Mouse (Mus musculus) liver, embryonic 11.5 days (tissue): ENCODE measurements around the gene Pam. TPM values are rescaled to one million over a fixed set of nuclear protein-coding genes. Genes with fewer than 3 reads are reported as not detected.

Source experiments
- ATAC-seq: fragments of 200-750 bp; cut with Nextera tagmentation; replicated peaks from 2 replicates; pipeline ENCODE4 v1.8.0; 2017; ENCODE audit warnings: moderate number of reproducible peaks, mild to moderate bottlenecking, moderate TSS enrichment, moderate library complexity; ENCODE audit not compliant: low FRiP score
- DNase-seq: peaks from one replicate; pipeline ENCODE4 v3.0.0-alpha.2; 2017; ENCODE audit warnings: low spot score
- H3K27ac ChIP-seq: fragments of 300-500 bp; sonication (generic); 2 replicates; pipeline ENCODE4 v1.5.1; 2014; ENCODE audit warnings: mild to moderate bottlenecking, low read depth, low read length, control low read depth
- H3K27me3 ChIP-seq: fragments of 300-500 bp; sonication (generic); replicated peaks from 2 replicates; pipeline ENCODE4 v1.6.1; 2014; ENCODE audit warnings: low read length, mixed read lengths; ENCODE audit not compliant: control insufficient read depth, insufficient read depth
- H3K36me3 ChIP-seq: fragments of 300-500 bp; sonication (generic); 2 replicates; pipeline ENCODE4 v1.6.1; 2014; ENCODE audit warnings: mild to moderate bottlenecking, low read length, moderate library complexity, mixed read lengths; ENCODE audit not compliant: control insufficient read depth, insufficient read depth
- H3K4me1 ChIP-seq: fragments of 300-500 bp; sonication (generic); replicated peaks from 2 replicates; pipeline ENCODE4 v1.6.1; 2014; ENCODE audit warnings: low read length, mixed read lengths; ENCODE audit not compliant: control insufficient read depth, insufficient read depth
- H3K4me2 ChIP-seq: fragments of 300-500 bp; sonication (generic); 2 replicates; pipeline ENCODE4 v1.6.1; 2014; ENCODE audit warnings: mild to moderate bottlenecking, control low read depth, moderate library complexity
- H3K4me3 ChIP-seq: fragments of 300-500 bp; sonication (generic); 2 replicates; pipeline ENCODE4 v1.5.1; 2014; ENCODE audit warnings: low read depth, low read length, control low read depth
- H3K9ac ChIP-seq: fragments of 300-500 bp; sonication (generic); 2 replicates; pipeline ENCODE4 v1.6.1; 2014; ENCODE audit warnings: low read depth, low read length, control low read depth
- H3K9me3 ChIP-seq: fragments of 300-500 bp; sonication (generic); 2 replicates; pipeline ENCODE4 v1.6.1; 2016; ENCODE audit warnings: low read length, inconsistent platforms, mixed read lengths; ENCODE audit not compliant: control insufficient read depth
- WGBS: fragments of 180-500 bp; shearing (Covaris S2); extraction: QIAGEN DNeasy Blood & Tissue Kit; methylation state at CpG from one replicate; pipeline ENCODE4 v1.1.7; 2014; 5-methylcytosine and 5-hydroxymethylcytosine counted together
- polyA plus RNA-seq: library from polyadenylated mRNA; unstranded; fragments of >200 nt; fragmentation: Nextera tagmentation; extraction: Ambion mirVana; gene quantifications from 2 replicates; pipeline ENCODE4 v1.2.1, GENCODE M21; 2014

Pam gene
- polyA plus RNA-seq, 1 experiment from 2014 or later = 16.1 TPM

DNA sequence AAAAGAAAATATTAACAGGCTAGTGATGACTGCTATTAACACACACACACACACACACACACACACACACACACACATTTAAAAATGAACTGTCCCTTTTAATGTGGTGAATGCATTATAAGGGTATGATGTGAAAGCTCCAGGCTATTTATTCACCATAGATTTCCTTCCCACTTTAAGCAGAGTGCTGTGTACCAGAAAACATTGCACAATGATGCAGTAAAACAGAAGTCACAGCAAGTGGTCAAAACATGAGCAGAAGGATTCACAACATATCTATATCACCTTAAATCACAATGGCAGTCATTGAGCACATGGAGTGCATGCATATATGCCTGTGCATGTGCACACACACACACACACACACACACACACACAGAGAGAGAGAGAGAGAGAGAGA, 160.5 kb downstream of the Pam start:
- Histone ChIP-seq H3K4me3 (no peak overlapping the region), H3K9ac (no peak overlapping the region), H3K36me3 (no peaks in the 10 kb centered on the region), H3K9me3 (no peaks in the 10 kb centered on the region), H3K4me2 (no peak overlapping the region), H3K27ac (no peak overlapping the region), H3K27me3 (no peaks in the 10 kb centered on the region), H3K4me1 (no peaks in the 10 kb centered on the region)
- no peak for ATAC-seq
- DNase-seq = no peak

DNA sequence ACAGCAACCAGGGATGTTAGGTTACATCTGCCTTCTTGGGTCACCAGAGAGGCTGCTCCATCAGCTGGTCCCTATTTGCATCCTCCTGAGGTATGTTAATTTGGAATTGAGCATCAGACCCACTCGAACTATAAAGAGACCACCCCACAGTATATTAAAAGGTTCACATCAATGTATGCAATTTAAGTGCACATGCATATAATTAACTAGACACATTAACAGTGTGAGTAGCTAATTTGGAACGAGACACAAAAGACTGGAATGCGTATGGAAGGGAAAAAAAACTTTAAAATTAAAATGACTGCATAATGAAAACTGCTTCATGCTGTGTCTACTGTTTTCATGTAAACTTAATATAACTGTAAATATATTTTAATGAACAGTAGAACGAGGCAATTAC, 164.2 kb downstream of the Pam start:
- DNase-seq (no peak), ATAC-seq (no peak)
- H3K4me3 ChIP-seq = no peak overlapping the region
- no peaks in the 10 kb centered on the region for H3K27me3 ChIP-seq
- WGBS = 83% methylated on average over 4 of the region's 4 CpGs
- H3K36me3 ChIP-seq = no peaks in the 10 kb centered on the region
- H3K27ac ChIP-seq = no peak overlapping the region
- H3K4me2 ChIP-seq = no peak overlapping the region
- H3K4me1 ChIP-seq = no peaks in the 10 kb centered on the region
- H3K9ac ChIP-seq = no peak overlapping the region
- H3K9me3 ChIP-seq = no peaks in the 10 kb centered on the region

DNA sequence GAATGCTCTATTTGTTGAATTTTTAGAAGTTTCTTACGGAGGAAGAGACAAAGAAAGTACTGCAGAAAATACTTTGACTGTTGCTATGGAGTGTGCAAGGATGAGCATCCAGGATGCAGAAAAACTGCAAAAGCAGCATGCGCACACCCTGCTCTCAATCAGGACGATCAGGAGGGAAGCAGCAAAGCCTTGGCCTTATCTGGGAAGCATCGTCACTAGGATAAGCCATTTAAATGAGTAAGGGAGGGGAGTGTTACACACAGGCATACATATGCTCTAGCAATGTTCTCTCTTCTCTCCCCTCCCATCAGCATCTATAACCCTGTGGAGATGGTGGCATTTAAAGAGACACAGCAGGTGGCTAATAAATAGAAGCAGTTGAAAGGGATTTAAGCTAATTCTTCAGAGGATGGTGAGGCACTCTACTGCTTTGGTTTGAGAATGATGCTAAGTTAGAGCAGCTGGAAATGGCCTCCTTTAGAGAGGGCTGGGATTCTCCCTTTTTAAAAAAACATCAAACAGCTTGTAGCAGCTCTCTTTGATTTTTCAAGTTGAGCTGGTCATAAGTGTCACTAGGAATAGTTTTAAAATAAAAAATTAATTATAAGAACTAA, 165.9 kb downstream of the Pam start:
- H3K4me3 ChIP-seq = no peak overlapping the region
- no peak overlapping the region for H3K27ac ChIP-seq
- 54% methylated on average over 4 of the region's 4 CpGs for WGBS
- no peak overlapping the region for H3K9ac ChIP-seq
- no peaks in the 10 kb centered on the region for H3K36me3 ChIP-seq
- DNase-seq (no peak), ATAC-seq (no peak)
- no peak overlapping the region for H3K4me2 ChIP-seq
- no peaks in the 10 kb centered on the region for H3K27me3 ChIP-seq
- H3K9me3 ChIP-seq = no peaks in the 10 kb centered on the region
- no peaks in the 10 kb centered on the region for H3K4me1 ChIP-seq

DNA sequence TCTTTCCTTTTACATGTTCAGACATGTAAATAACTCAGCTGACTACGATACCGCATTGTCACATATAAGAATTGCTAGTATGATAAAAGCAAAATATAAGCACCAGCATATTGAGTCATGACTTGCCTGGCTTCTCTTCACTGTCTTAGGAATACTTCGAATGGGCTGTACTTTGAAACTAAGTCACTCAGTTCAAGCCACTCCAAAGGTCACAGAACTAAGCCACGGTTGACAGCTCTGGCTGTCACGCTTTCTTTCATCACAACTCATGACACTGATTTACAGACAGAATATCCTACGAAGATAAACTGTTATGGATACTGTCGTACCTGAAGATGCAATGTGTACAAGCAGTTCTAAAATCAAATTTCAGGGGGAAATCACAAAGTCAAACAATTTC, 168.7 kb downstream of the Pam start:
- Histone ChIP-seq H3K4me3 (no peak overlapping the region), H3K9me3 (no peaks in the 10 kb centered on the region), H3K27ac (no peak overlapping the region), H3K36me3 (no peaks in the 10 kb centered on the region), H3K27me3 (no peaks in the 10 kb centered on the region), H3K4me2 (no peak overlapping the region), H3K4me1 (no peaks in the 10 kb centered on the region), H3K9ac (no peak overlapping the region)
- ATAC-seq = no peak
- DNase-seq = no peak
- WGBS = 85% methylated on average over 7 of the region's 7 CpGs

GRCm38 (mm10) chr1:97926017-97926540, 169.4 kb downstream of the Pam start:
- H3K36me3 ChIP-seq = no peaks in the 10 kb centered on the region
- no peak overlapping the region for H3K27ac ChIP-seq
- WGBS = 78% methylated on average over 2 of the region's 2 CpGs
- H3K4me1 ChIP-seq = no peaks in the 10 kb centered on the region
- no peaks in the 10 kb centered on the region for H3K9me3 ChIP-seq
- no peak overlapping the region for H3K4me3 ChIP-seq
- H3K4me2 ChIP-seq = no peak overlapping the region
- ATAC-seq = no peak
- no peak overlapping the region for H3K9ac ChIP-seq
- DNase-seq = no peak
- H3K27me3 ChIP-seq = no peaks in the 10 kb centered on the region

GRCm38 (mm10) chr1:97922395-97922794, 173.1 kb downstream of the Pam start:
- ATAC-seq (no peak), DNase-seq (no peak)
- H3K27me3 ChIP-seq = no peaks in the 10 kb centered on the region
- no peak overlapping the region for H3K4me3 ChIP-seq
- H3K36me3 ChIP-seq = no peaks in the 10 kb centered on the region
- WGBS = 80% methylated on average over 6 of the region's 6 CpGs
- H3K4me1 ChIP-seq = no peaks in the 10 kb centered on the region; the same call in 1 of the 2 replicates
- no peak overlapping the region for H3K4me2 ChIP-seq
- no peak overlapping the region for H3K27ac ChIP-seq
- no peaks in the 10 kb centered on the region for H3K9me3 ChIP-seq
- no peak overlapping the region for H3K9ac ChIP-seq

DNA sequence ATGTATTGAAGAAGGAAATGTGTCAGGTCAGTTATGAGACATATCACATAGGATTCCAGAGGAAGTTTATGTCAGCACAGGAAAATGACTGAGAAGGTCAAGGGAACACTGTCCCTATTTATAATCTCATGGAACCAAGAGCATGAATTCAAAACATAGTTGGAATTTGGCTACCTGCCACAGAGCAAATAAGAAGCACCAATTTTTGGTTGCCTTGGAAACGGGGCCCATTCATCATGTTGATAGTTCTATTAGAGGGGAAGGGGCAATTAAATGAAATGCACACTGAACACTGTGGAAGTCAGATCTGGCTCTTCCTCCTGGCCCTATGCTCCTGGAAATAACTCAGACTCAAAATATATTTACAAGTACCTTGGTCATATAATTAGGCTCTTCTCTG, 173.6 kb downstream of the Pam start:
- H3K27ac ChIP-seq = no peak overlapping the region

DNA sequence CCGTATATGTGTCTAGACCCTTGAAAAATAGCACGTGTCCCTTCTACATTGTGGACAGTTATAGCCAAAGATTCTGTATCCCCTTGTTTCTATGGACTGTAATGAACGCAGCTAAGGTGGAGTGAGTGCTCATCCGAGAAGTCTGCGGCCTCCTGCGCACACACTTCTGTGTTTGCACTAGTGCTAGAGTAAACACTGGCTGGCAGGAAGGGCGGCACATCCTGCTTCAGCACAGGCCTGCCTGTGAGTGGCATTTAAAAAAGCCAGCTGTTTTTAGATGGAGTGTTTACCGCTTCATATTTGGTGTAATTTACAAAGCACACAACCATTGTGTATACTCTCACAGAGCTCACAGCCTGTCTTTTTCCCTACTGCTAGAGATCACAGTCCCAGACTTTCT, 177.0 kb downstream of the Pam start:
- Histone ChIP-seq H3K9ac (no peak overlapping the region), H3K4me2 (no peak overlapping the region; the same call in 1 of the 2 replicates), H3K4me1 (no peaks in the 10 kb centered on the region; the same call in 1 of the 2 replicates), H3K4me3 (no peak overlapping the region), H3K27me3 (no peaks in the 10 kb centered on the region), H3K27ac (no peak overlapping the region), H3K9me3 (no peaks in the 10 kb centered on the region), H3K36me3 (no peaks in the 10 kb centered on the region)
- DNase-seq = no peak
- peak; percentile 45; the same call in 1 of the 2 replicates for ATAC-seq
- 63% methylated on average over 8 of the region's 8 CpGs for WGBS

More for the DNA sequence above, 173.6 kb downstream of the Pam start:
- WGBS = 73% methylated on average over 1 of the region's 1 CpGs
- ATAC-seq = no peak
- DNase-seq = no peak
- Histone ChIP-seq H3K4me1 (no peaks in the 10 kb centered on the region; the same call in 1 of the 2 replicates), H3K9ac (no peak overlapping the region), H3K27me3 (no peaks in the 10 kb centered on the region), H3K4me2 (no peak overlapping the region), H3K4me3 (no peak overlapping the region), H3K9me3 (no peaks in the 10 kb centered on the region), H3K36me3 (no peaks in the 10 kb centered on the region)

DNA sequence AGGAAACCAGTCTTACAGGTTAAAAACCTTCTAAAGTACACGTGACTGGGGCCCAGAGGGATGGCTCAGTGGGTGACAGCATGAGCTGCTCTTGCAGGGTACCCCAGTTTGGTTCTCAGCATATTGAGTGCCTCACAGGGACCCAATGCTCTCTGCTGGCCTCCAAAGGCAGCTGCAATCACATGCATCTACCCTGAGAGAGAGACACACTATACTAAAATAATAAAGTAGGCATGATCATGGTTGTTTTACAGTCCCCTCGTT, 178.5 kb downstream of the Pam start:
- H3K9me3 ChIP-seq = no peaks in the 10 kb centered on the region
- H3K4me3 ChIP-seq = no peak overlapping the region
- H3K36me3 ChIP-seq = no peaks in the 10 kb centered on the region
- H3K4me1 ChIP-seq = no peaks in the 10 kb centered on the region; the same call in 1 of the 2 replicates
- no peak overlapping the region for H3K9ac ChIP-seq
- no peak for DNase-seq
- WGBS = 77% methylated on average over 2 of the region's 2 CpGs
- ATAC-seq = no peak
- H3K27ac ChIP-seq = no peak overlapping the region
- no peaks in the 10 kb centered on the region for H3K27me3 ChIP-seq
- H3K4me2 ChIP-seq = no peak overlapping the region
